Mouse (Mus musculus): ENCODE results near the gene Prkag1.

DNA sequence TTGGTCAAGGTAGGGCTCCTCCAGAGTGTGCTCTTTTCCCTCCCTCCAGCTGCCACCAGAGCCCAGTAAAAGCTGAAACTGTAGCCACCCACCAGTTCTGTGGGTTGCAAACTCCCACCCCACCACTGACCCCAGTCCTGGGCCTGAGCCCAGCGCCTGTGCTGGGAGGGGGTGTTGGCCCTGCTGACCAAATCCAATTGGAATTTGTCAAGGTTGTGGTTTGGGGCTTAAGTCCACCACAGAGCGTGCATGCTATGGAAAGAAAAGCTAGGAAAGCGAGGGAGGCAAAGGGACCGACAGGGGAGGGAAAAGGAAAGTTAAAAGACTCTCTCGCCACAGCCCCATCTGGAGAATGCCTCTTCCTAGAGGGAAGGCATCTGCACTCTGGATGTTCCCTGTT lies 63.1 kb downstream of the Prkag1 start:
- TF ChIP-seq POLR2A (IDR thresholded peaks at IDR 0.05; ENCODE audit: insufficient read depth, low read depth, low read length) = no peak
- no peak for TF ChIP-seq CTCF (IDR thresholded peaks at IDR 0.05; ENCODE audit: insufficient read depth, low read depth, low read length)

Data from olfactory bulb, adult 2 months (tissue).